17 mouse cellular contexts compared by ENCODE assay signal in the genomic region with DNA sequence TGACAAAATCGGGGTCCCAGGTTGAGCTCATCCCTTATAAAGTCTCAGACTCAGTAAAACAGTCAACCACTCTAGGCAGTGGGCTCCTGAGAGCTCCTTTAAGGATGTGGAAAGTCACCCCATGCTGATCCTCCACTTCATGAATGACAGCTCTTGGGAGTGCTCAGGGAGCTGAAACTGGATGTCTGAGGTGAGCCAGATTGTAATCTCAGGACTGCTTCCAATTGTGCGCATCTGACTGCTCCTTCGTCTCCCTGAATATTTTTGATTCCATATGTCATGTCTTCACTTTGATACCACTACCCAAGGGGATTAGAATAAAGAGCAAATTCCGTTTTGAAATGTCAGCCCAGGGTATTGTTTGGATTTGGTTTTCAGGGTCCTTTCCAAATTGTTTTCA.
"Had no signal": no experiment of that assay in that cellular context is flagged by ENCODE, and none has a peak within 500 bp of the region (broad histone marks: within the 10 kb centered on the region; RNA-seq: fewer than 3 reads in every experiment).

No protein-coding gene starts in this region.

- H3K27ac ChIP-seq: liver, embryonic 13.5 days; midbrain, embryonic 12.5 days; neural tube, embryonic 12.5 days; neural tube, embryonic 15.5 days; stomach, postnatal 0 days had no signal

- H3K9ac ChIP-seq: liver, embryonic 13.5 days; midbrain, embryonic 12.5 days; neural tube, embryonic 12.5 days; neural tube, embryonic 15.5 days had no signal

- H3K4me2 ChIP-seq: liver, embryonic 13.5 days; midbrain, embryonic 12.5 days; neural tube, embryonic 12.5 days; neural tube, embryonic 15.5 days had no signal

- DNase-seq: kidney, adult 9 months; kidney, postnatal 14 days; kidney, postnatal 4 days; liver, embryonic 13.5 days; lung, adult 2 months; lung, postnatal 14 days; lung, postnatal 4 days; right cerebral cortex, adult 18-20 months; right cerebral cortex, postnatal 14 days; right cerebral cortex, postnatal 4 days; thymus, adult 2 months; thymus, postnatal 14 days; thymus, postnatal 4 days had no signal

- H3K4me1 ChIP-seq: liver, embryonic 13.5 days; midbrain, embryonic 12.5 days; neural tube, embryonic 12.5 days had no signal

- H3K4me3 ChIP-seq: liver, embryonic 13.5 days; midbrain, embryonic 12.5 days; neural tube, embryonic 12.5 days; neural tube, embryonic 15.5 days had no signal

- H3K27me3 ChIP-seq: liver, embryonic 13.5 days; midbrain, embryonic 12.5 days; neural tube, embryonic 12.5 days; neural tube, embryonic 15.5 days had no signal

- H3K9me3 ChIP-seq: midbrain, embryonic 12.5 days; neural tube, embryonic 12.5 days; neural tube, embryonic 15.5 days had no signal

- H3K36me3 ChIP-seq: liver, embryonic 13.5 days; midbrain, embryonic 12.5 days; neural tube, embryonic 12.5 days; neural tube, embryonic 15.5 days had no signal
